Mouse (Mus musculus): ENCODE measurements around the gene Eif4h. TPM values are rescaled to one million over a fixed set of nuclear protein-coding genes. Genes with fewer than 3 reads are reported as not detected.

Eif4h gene
- polyA plus RNA-seq, 1 experiment from 2014 or later: 551 TPM

DNA sequence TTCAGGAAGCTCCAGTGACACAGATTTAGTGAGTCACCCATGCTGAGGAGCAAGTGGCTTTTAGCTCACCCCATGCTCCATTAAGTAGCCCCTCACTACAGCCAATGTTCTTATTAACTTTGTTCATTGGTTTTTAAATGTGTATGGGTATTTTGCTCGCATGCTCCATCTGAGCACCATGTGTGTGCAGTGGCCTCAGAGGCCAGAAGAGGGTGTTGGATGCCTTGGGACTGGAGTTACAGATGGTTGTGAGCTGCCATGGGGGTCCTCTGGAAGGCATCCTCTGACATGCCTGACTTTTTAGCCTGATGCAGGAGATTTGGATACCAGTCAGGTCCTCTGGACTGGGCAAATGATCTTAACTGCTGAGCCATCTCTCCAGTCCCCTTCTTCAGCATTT, 4.8 kb upstream of the Eif4h start:
- Histone ChIP-seq H3K36me3 (ENCODE audit: control insufficient read depth, insufficient read depth, low read length) (no peaks in the 10 kb centered on the region), H3K27me3 (ENCODE audit: control insufficient read depth, insufficient read depth, low read length) (no peaks in the 10 kb centered on the region), H3K4me3 (ENCODE audit: low read depth, low read length) (no peak overlapping the region), H3K27ac (replicated peaks; ENCODE audit: low read depth, low read length) (no peak overlapping the region), H3K4me2 (ENCODE audit: low read depth, severe bottlenecking) (no peak overlapping the region), H3K9ac (ENCODE audit: low read length) (no peak overlapping the region), H3K4me1 (ENCODE audit: control insufficient read depth, insufficient read depth, low read length) (no peaks in the 10 kb centered on the region), H3K9me3 (ENCODE audit: control insufficient read depth, low read length) (no peaks in the 10 kb centered on the region)
- ATAC-seq (ENCODE audit: insufficient number of reproducible peaks, low FRiP score, low TSS enrichment, low read depth): no peak
- WGBS: 71% methylated on average over 1 of the region's 1 CpGs
- no peak for DNase-seq (ENCODE audit: low spot score)

- Histone ChIP-seq H3K27me3 (ENCODE audit: control insufficient read depth, insufficient read depth, low read length) (no peaks in the 10 kb centered on the region), H3K4me3 (ENCODE audit: low read depth, low read length) (no peak overlapping the region), H3K4me2 (ENCODE audit: low read depth, severe bottlenecking) (no peak overlapping the region), H3K4me1 (ENCODE audit: control insufficient read depth, insufficient read depth, low read length) (peaks cover 6% of the 10 kb centered on the region), H3K9me3 (ENCODE audit: control insufficient read depth, low read length) (no peaks in the 10 kb centered on the region), H3K36me3 (ENCODE audit: control insufficient read depth, insufficient read depth, low read length) (peaks cover 5% of the 10 kb centered on the region; the same call in 1 of the 2 replicates), H3K27ac (replicated peaks; ENCODE audit: low read depth, low read length) (no peak overlapping the region), H3K9ac (ENCODE audit: low read length) (no peak overlapping the region)
- ATAC-seq (ENCODE audit: insufficient number of reproducible peaks, low FRiP score, low TSS enrichment, low read depth): no peak
- 86% methylated on average over 3 of the region's 3 CpGs for WGBS
- no peak for DNase-seq (ENCODE audit: low spot score)
Observed at GRCm38 (mm10) chr5:134640371-134640770, 1.1 kb upstream of the Eif4h start.

- Histone ChIP-seq H3K27me3 (ENCODE audit: control insufficient read depth, insufficient read depth, low read length) (no peaks in the 10 kb centered on the region), H3K27ac (replicated peaks; ENCODE audit: low read depth, low read length) (peak overlapping the region; percentile 91), H3K36me3 (ENCODE audit: control insufficient read depth, insufficient read depth, low read length) (peaks cover 16% of the 10 kb centered on the region; the same call in 1 of the 2 replicates), H3K9ac (ENCODE audit: low read length) (peak overlapping the region; percentile 99), H3K4me2 (ENCODE audit: low read depth, severe bottlenecking) (peak overlapping the region; percentile 60), H3K4me3 (ENCODE audit: low read depth, low read length) (peak overlapping the region; percentile 85), H3K9me3 (ENCODE audit: control insufficient read depth, low read length) (no peaks in the 10 kb centered on the region), H3K4me1 (ENCODE audit: control insufficient read depth, insufficient read depth, low read length) (peaks cover 6% of the 10 kb centered on the region)
- peak; percentile 67 for ATAC-seq (ENCODE audit: insufficient number of reproducible peaks, low FRiP score, low TSS enrichment, low read depth)
- no peak for DNase-seq (ENCODE audit: low spot score)
- WGBS: under 1% methylated on average over 74 of the region's 85 CpGs
Observed at GRCm38 (mm10) chr5:134638461-134639268, 625 bp downstream of the Eif4h start.

DNA sequence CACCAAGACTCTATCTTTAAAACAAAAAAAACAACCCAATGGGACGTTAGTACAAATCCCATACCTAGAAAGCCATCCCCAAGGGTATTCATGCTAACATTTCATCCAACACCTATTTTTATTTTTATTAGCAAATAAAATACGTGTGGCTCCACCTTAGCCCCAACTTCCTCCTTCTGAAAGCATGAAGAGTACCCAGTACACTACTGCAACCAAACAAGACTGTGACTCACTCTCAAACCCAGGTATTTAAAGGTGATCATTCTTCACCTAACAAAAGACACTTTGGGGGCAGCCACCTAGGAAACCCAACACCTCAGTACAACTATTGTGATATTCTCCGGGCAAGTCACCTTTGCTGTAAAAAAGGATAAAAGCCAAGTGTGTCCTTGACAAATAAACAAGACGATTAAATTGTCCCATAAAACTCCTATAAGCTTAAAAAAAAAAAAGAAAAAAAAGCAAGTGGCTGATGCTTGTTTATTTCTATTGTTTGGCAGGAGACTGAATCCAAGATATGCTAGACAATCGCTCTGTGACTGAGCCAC, 1.4 kb downstream of the Eif4h start:
- Histone ChIP-seq H3K27me3 (ENCODE audit: control insufficient read depth, insufficient read depth, low read length) (no peaks in the 10 kb centered on the region), H3K9ac (ENCODE audit: low read length) (peak overlapping the region; percentile 99), H3K4me1 (ENCODE audit: control insufficient read depth, insufficient read depth, low read length) (peaks cover 6% of the 10 kb centered on the region), H3K27ac (replicated peaks; ENCODE audit: low read depth, low read length) (no peak overlapping the region), H3K9me3 (ENCODE audit: control insufficient read depth, low read length) (no peaks in the 10 kb centered on the region), H3K4me2 (ENCODE audit: low read depth, severe bottlenecking) (peak overlapping the region; percentile 55), H3K36me3 (ENCODE audit: control insufficient read depth, insufficient read depth, low read length) (peaks cover 16% of the 10 kb centered on the region; the same call in 1 of the 2 replicates), H3K4me3 (ENCODE audit: low read depth, low read length) (peak overlapping the region; percentile 85)
- ATAC-seq (ENCODE audit: insufficient number of reproducible peaks, low FRiP score, low TSS enrichment, low read depth): no peak
- 25% methylated on average over 5 of the region's 5 CpGs for WGBS
- DNase-seq (ENCODE audit: low spot score): no peak

DNA sequence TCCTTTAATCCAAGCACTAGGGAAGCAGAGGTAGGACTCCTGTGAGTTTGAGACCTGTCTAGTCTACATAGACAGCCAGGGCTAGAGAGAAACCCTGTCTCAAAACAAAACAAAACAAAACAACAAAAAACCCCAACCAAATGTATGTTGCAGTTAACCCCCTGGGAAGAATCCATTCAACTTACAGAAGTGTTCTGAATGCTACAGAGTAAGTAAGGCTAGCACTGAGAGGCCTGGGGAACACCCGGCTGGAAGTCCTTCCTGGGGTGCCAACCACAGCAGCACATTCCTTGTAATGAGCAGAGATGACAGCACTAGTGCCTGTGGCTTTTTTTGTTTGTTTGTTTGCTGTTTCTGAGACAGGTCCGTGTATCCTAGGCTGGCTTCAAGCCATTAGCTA, 6.4 kb downstream of the Eif4h start:
- H3K27ac ChIP-seq (replicated peaks; ENCODE audit: low read depth, low read length): no peak overlapping the region
- no peaks in the 10 kb centered on the region for H3K9me3 ChIP-seq (ENCODE audit: control insufficient read depth, low read length)
- ATAC-seq (ENCODE audit: insufficient number of reproducible peaks, low FRiP score, low TSS enrichment, low read depth) (no peak), DNase-seq (ENCODE audit: low spot score) (no peak)
- H3K36me3 ChIP-seq (ENCODE audit: control insufficient read depth, insufficient read depth, low read length): peaks cover 21% of the 10 kb centered on the region; the same call in 1 of the 2 replicates
- no peak overlapping the region for H3K4me3 ChIP-seq (ENCODE audit: low read depth, low read length)
- no peak overlapping the region for H3K9ac ChIP-seq (ENCODE audit: low read length)
- WGBS: 70% methylated on average over 2 of the region's 2 CpGs
- H3K27me3 ChIP-seq (ENCODE audit: control insufficient read depth, insufficient read depth, low read length): no peaks in the 10 kb centered on the region
- H3K4me1 ChIP-seq (ENCODE audit: control insufficient read depth, insufficient read depth, low read length): peaks cover 4% of the 10 kb centered on the region
- H3K4me2 ChIP-seq (ENCODE audit: low read depth, severe bottlenecking): no peak overlapping the region

DNA sequence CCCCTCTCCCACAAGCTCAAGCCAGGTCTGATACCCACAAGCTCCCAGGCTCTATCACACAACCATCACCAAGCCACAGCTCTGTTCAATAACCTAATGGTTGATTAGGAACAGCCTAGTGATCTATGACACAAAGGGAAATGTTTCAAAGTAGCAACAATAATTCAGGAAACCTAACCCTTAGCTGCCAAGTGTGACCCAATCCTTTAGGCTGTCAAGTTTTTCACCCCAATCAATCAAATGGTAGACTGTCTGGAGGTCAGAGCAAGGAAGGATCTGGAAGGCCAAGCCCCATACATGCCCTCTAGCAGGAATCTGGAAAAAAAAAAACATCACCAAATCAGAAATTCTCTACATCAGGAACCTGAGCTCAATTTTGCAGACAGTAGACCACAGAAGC, 8.5 kb downstream of the Eif4h start:
- H3K9me3 ChIP-seq (ENCODE audit: control insufficient read depth, low read length): no peaks in the 10 kb centered on the region
- H3K4me1 ChIP-seq (ENCODE audit: control insufficient read depth, insufficient read depth, low read length): no peaks in the 10 kb centered on the region
- no peak overlapping the region for H3K27ac ChIP-seq (replicated peaks; ENCODE audit: low read depth, low read length)
- H3K9ac ChIP-seq (ENCODE audit: low read length): no peak overlapping the region
- H3K4me2 ChIP-seq (ENCODE audit: low read depth, severe bottlenecking): no peak overlapping the region
- H3K27me3 ChIP-seq (ENCODE audit: control insufficient read depth, insufficient read depth, low read length): no peaks in the 10 kb centered on the region
- H3K4me3 ChIP-seq (ENCODE audit: low read depth, low read length): no peak overlapping the region
- peaks cover 31% of the 10 kb centered on the region for H3K36me3 ChIP-seq (ENCODE audit: control insufficient read depth, insufficient read depth, low read length)
- no peak for DNase-seq (ENCODE audit: low spot score)
- ATAC-seq (ENCODE audit: insufficient number of reproducible peaks, low FRiP score, low TSS enrichment, low read depth): no peak

- peaks cover 36% of the 10 kb centered on the region for H3K36me3 ChIP-seq (ENCODE audit: control insufficient read depth, insufficient read depth, low read length)
- DNase-seq (ENCODE audit: low spot score) (no peak), ATAC-seq (ENCODE audit: insufficient number of reproducible peaks, low FRiP score, low TSS enrichment, low read depth) (no peak)
- no peak overlapping the region for H3K27ac ChIP-seq (replicated peaks; ENCODE audit: low read depth, low read length)
- no peak overlapping the region for H3K4me2 ChIP-seq (ENCODE audit: low read depth, severe bottlenecking)
- no peaks in the 10 kb centered on the region for H3K27me3 ChIP-seq (ENCODE audit: control insufficient read depth, insufficient read depth, low read length)
- H3K9ac ChIP-seq (ENCODE audit: low read length): no peak overlapping the region
- no peaks in the 10 kb centered on the region for H3K9me3 ChIP-seq (ENCODE audit: control insufficient read depth, low read length)
- H3K4me1 ChIP-seq (ENCODE audit: control insufficient read depth, insufficient read depth, low read length): no peaks in the 10 kb centered on the region
- no peak overlapping the region for H3K4me3 ChIP-seq (ENCODE audit: low read depth, low read length)
- 83% methylated on average over 4 of the region's 4 CpGs for WGBS
Observed at GRCm38 (mm10) chr5:134629508-134629907, 9.8 kb downstream of the Eif4h start.

DNA sequence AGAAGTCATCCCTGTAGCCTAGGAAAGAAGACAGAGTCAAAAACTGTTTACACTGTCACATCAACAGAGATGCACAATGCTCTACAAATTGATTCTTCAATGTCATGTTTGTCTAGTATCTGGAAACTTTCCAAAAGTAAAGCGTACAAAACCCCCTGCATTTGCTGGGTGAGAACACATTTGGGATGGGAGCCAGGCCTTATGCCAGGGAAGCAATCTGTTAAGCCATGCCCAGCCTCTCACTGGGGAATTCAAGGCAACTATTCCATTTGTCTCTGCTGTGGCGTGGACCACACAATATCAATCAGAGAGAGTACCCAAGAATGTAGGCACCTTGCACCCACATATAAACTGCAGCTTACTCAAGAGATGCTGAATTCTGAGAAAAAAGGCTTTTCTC, 17.2 kb downstream of the Eif4h start:
- ATAC-seq (ENCODE audit: insufficient number of reproducible peaks, low FRiP score, low TSS enrichment, low read depth) (no peak), DNase-seq (ENCODE audit: low spot score) (no peak)
- 95% methylated on average over 2 of the region's 2 CpGs for WGBS
- Histone ChIP-seq H3K27ac (replicated peaks; ENCODE audit: low read depth, low read length) (no peak overlapping the region), H3K4me3 (ENCODE audit: low read depth, low read length) (no peak overlapping the region), H3K4me1 (ENCODE audit: control insufficient read depth, insufficient read depth, low read length) (no peaks in the 10 kb centered on the region), H3K9ac (ENCODE audit: low read length) (no peak overlapping the region), H3K9me3 (ENCODE audit: control insufficient read depth, low read length) (no peaks in the 10 kb centered on the region), H3K27me3 (ENCODE audit: control insufficient read depth, insufficient read depth, low read length) (no peaks in the 10 kb centered on the region), H3K36me3 (ENCODE audit: control insufficient read depth, insufficient read depth, low read length) (peaks cover 59% of the 10 kb centered on the region), H3K4me2 (ENCODE audit: low read depth, severe bottlenecking) (no peak overlapping the region)
